Mouse (Mus musculus) bone marrow macrophage, adult 2 months (primary cell): ENCODE results near the gene Gstp1. TPM values are rescaled to one million over a fixed set of nuclear protein-coding genes. Genes with fewer than 3 reads are reported as not detected.

Source experiments
- H3K27ac ChIP-seq: 2 replicates; pipeline ENCODE4 v1.5.1; 2012; ENCODE audit warnings: low read depth, low read length; ENCODE audit not compliant: insufficient read depth
- H3K4me1 ChIP-seq: 2 replicates; pipeline ENCODE4 v1.6.1; 2012; ENCODE audit warnings: low read length; ENCODE audit not compliant: control insufficient read depth, insufficient read depth
- H3K4me3 ChIP-seq: 2 replicates; pipeline ENCODE4 v1.5.1; 2012; ENCODE audit warnings: mild to moderate bottlenecking, low read length, moderate library complexity; ENCODE audit not compliant: insufficient read depth
- CTCF ChIP-seq: IDR thresholded peaks from 2 replicates; pipeline ENCODE4 v1.5.1; 2012; ENCODE audit warnings: low read depth, mild to moderate bottlenecking, low read length, moderate library complexity
- POLR2A ChIP-seq: IDR thresholded peaks from 2 replicates; pipeline ENCODE4 v1.6.1; 2012; ENCODE audit warnings: mild to moderate bottlenecking, low read depth, low read length, borderline replicate concordance
- polyA plus RNA-seq: library from polyadenylated mRNA; stranded (reverse); fragments of >200 nt; gene quantifications from 2 replicates; pipeline ENCODE4 v1.2.4, GENCODE M21; 2012; ENCODE audit not compliant: missing spikeins, insufficient read depth, insufficient read length

The Gstp1 gene
- polyA plus RNA-seq, 1 experiment, result 103 TPM

GRCm38 (mm10) chr19:3990804-3991203 is 47.0 kb downstream of the Gstp1 start:
- Histone ChIP-seq H3K27ac (no peak overlapping the region), H3K4me1 (peaks cover 5% of the 10 kb centered on the region; the same call in 1 of the 2 replicates), H3K4me3 (no peak overlapping the region)
- no peak for TF ChIP-seq POLR2A
- TF ChIP-seq CTCF, result no peak

GRCm38 (mm10) chr19:3988750-3989149 is 49.0 kb downstream of the Gstp1 start:
- TF ChIP-seq CTCF, result no peak
- TF ChIP-seq POLR2A, result no peak
- Histone ChIP-seq H3K4me3 (no peak overlapping the region), H3K27ac (no peak overlapping the region), H3K4me1 (peaks cover 5% of the 10 kb centered on the region; the same call in 1 of the 2 replicates)

DNA sequence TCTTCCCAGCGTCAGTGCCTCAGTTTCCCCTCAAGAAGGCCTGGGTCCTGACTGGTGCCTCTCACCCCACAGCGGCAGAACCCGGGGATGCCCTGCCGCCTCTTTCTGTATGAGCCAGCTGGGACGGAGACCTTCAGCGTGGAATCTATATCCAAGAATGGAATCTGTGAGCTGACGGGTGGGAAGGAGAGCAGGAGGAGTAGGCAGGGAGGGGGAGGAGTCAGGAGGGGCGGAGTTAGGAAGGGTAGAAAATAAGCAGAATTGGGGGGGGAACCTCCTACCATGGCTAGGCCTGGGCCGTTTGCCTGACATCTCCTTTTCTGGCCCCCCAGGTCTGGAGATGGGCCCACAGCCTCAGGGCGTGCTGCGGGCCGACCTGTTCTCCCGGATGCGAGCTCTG is 49.7 kb downstream of the Gstp1 start:
- TF ChIP-seq CTCF, result no peak
- no peak for TF ChIP-seq POLR2A
- Histone ChIP-seq H3K27ac (no peak overlapping the region), H3K4me1 (peaks cover 5% of the 10 kb centered on the region; the same call in 1 of the 2 replicates), H3K4me3 (no peak overlapping the region)

DNA sequence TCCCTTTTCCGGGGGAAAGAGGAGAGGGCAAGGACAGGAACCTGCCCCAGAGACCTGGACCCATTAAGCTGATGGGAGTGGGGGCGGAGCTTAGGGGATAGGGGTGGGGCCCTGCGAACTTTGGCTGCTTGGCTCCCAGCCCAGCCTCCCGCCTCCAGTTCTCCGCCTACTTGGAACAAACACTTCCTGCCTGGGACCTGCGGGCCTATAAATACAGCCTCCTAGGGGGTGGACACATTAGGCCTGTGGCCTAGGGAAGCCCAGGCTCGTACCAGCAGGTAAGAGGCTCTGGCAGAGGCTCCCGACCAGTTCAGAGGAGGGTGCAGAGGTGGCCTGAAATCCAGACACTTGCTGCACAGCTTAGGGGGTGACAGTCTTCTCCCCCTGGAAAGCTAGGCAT is 51.5 kb downstream of the Gstp1 start, which contains the start of gene Acy3:
Acy3 (plus strand) TSS at position 237 of the 400 bp plus-strand sequence.
- no peak for TF ChIP-seq POLR2A
- TF ChIP-seq CTCF, result no peak
- no peak within 1 kb of the TSS for H3K27ac ChIP-seq
- H3K4me1 ChIP-seq, result peaks cover 5% of the 10 kb centered on the region; the same call in 1 of the 2 replicates
- H3K4me3 ChIP-seq, result no peak within 1 kb of the TSS

Other genes starting within 250 kb of the Gstp1 start
- gene Chka, start 186.2 kb downstream of the Gstp1 start, polyA plus RNA-seq, result 22.0 and 22.5 TPM in 2 replicates
- 488 and 518 TPM in 2 replicates for gene Tcirg1, start 130.9 kb downstream of the Gstp1 start, polyA plus RNA-seq
- gene Ndufs8, start 125.2 kb downstream of the Gstp1 start, polyA plus RNA-seq, result 80.5 and 85.1 TPM in 2 replicates
- gene Aldh3b1, start 108.2 kb downstream of the Gstp1 start, polyA plus RNA-seq, result 83.9 and 85.6 TPM in 2 replicates
- 1,272 and 1,428 TPM in 2 replicates for gene Unc93b1, start 102.8 kb downstream of the Gstp1 start, polyA plus RNA-seq
- not detected in 2 replicates for gene Aldh3b3, start 79.3 kb downstream of the Gstp1 start, polyA plus RNA-seq
- not detected in 2 replicates for gene Aldh3b2, start 65.7 kb downstream of the Gstp1 start, polyA plus RNA-seq
- 1.1 TPM in 1 of 2 replicates, not detected in the other for gene Acy3, start 51.4 kb downstream of the Gstp1 start, polyA plus RNA-seq
- gene Tbx10, start 45.2 kb downstream of the Gstp1 start, polyA plus RNA-seq, result not detected in 2 replicates
- gene Nudt8, start 37.4 kb downstream of the Gstp1 start, polyA plus RNA-seq, result 7.0 and 9.9 TPM in 2 replicates
- gene Gm49405, start 37.4 kb downstream of the Gstp1 start, polyA plus RNA-seq, result 0.80 and 1.3 TPM in 2 replicates
- gene Doc2g, start 34.7 kb downstream of the Gstp1 start, polyA plus RNA-seq, result 1.4 and 3.4 TPM in 2 replicates
- 62.3 TPM in 2 replicates for gene Ndufv1, start 25.2 kb downstream of the Gstp1 start, polyA plus RNA-seq
- 2.6 TPM in 1 of 2 replicates, not detected in the other for gene Gstp2, start 8.0 kb upstream of the Gstp1 start, polyA plus RNA-seq
- not detected in 2 replicates for gene Gstp3, start 21.6 kb upstream of the Gstp1 start, polyA plus RNA-seq
- not detected in 2 replicates for gene Cabp2, start 43.6 kb upstream of the Gstp1 start, polyA plus RNA-seq
- gene Cdk2ap2, start 59.2 kb upstream of the Gstp1 start, polyA plus RNA-seq, result 98.0 and 98.3 TPM in 2 replicates
- gene Pitpnm1, start 62.0 kb upstream of the Gstp1 start, polyA plus RNA-seq, result 72.3 and 86.7 TPM in 2 replicates
- 75.1 and 75.6 TPM in 2 replicates for gene Aip, start 87.9 kb upstream of the Gstp1 start, polyA plus RNA-seq
- gene Gpr152, start 101.8 kb upstream of the Gstp1 start, polyA plus RNA-seq, result not detected in 2 replicates
- not detected in 2 replicates for gene Cabp4, start 106.0 kb upstream of the Gstp1 start, polyA plus RNA-seq
- gene Coro1b, start 110.6 kb upstream of the Gstp1 start, polyA plus RNA-seq, result 276 and 314 TPM in 2 replicates
- 0.87 and 2.3 TPM in 2 replicates for gene Ptprcap, start 115.6 kb upstream of the Gstp1 start, polyA plus RNA-seq
- 32.3 and 39.5 TPM in 2 replicates for gene Rps6kb2, start 125.4 kb upstream of the Gstp1 start, polyA plus RNA-seq
- gene Carns1, start 137.5 kb upstream of the Gstp1 start, polyA plus RNA-seq, result 0.68 and 1.1 TPM in 2 replicates
- gene Tbc1d10c, start 153.3 kb upstream of the Gstp1 start, polyA plus RNA-seq, result 0.77 and 0.83 TPM in 2 replicates
- 299 and 331 TPM in 2 replicates for gene Ppp1ca, start 154.1 kb upstream of the Gstp1 start, polyA plus RNA-seq
- gene Rad9a, start 163.7 kb upstream of the Gstp1 start, polyA plus RNA-seq, result 25.1 and 27.2 TPM in 2 replicates
- 0.40 and 0.56 TPM in 2 replicates for gene Clcf1, start 176.3 kb upstream of the Gstp1 start, polyA plus RNA-seq
- not detected in 2 replicates for gene AC109138.7, start 176.4 kb upstream of the Gstp1 start, polyA plus RNA-seq
- 77.5 and 93.5 TPM in 2 replicates for gene Pold4, start 193.9 kb upstream of the Gstp1 start, polyA plus RNA-seq
- gene Ssh3, start 231.2 kb upstream of the Gstp1 start, polyA plus RNA-seq, result 84.2 and 87.6 TPM in 2 replicates
- 21.8 TPM in 2 replicates for gene Ankrd13d, start 245.2 kb upstream of the Gstp1 start, polyA plus RNA-seq